Mouse (Mus musculus): Measurements from ENCODE around the gene Gon4l. TPM values are rescaled to one million over a fixed set of nuclear protein-coding genes. Genes with fewer than 3 reads are reported as not detected.

Gene Gon4l
- total RNA-seq, 2 experiments from 2014 or later: 11.7 to 12.4 TPM

Other genes with a start within 250 kb of the Gon4l start
- 10 to 100 TPM; 28.1 to 33.0 TPM for gene Arhgef2, start 229.3 kb upstream of the Gon4l start, total RNA-seq (2021)
- gene Rxfp4, start 182.1 kb upstream of the Gon4l start, total RNA-seq (2021): not detected
- gene Khdc4, start 149.4 kb upstream of the Gon4l start, total RNA-seq (2021): 10 to 100 TPM; 22.6 to 23.0 TPM
- 10 to 100 TPM; 18.4 to 18.7 TPM for gene Rit1, start 118.4 kb upstream of the Gon4l start, total RNA-seq (2021)
- 1 to 10 TPM; 3.1 to 3.7 TPM for gene Syt11, start 60.1 kb upstream of the Gon4l start, total RNA-seq (2021)
- 1 to 10 TPM; 6.6 to 9.8 TPM for gene Msto1, start 78.8 kb downstream of the Gon4l start, total RNA-seq (2021)
- gene Ash1l, start 115.4 kb downstream of the Gon4l start, total RNA-seq (2021): 10 to 100 TPM; 22.9 to 23.9 TPM
- 10 to 100 TPM; 65.7 to 75.2 TPM for gene Dap3, start 116.0 kb downstream of the Gon4l start, total RNA-seq (2021)